18 mouse cellular contexts compared by ENCODE assay signal in the genomic region with DNA sequence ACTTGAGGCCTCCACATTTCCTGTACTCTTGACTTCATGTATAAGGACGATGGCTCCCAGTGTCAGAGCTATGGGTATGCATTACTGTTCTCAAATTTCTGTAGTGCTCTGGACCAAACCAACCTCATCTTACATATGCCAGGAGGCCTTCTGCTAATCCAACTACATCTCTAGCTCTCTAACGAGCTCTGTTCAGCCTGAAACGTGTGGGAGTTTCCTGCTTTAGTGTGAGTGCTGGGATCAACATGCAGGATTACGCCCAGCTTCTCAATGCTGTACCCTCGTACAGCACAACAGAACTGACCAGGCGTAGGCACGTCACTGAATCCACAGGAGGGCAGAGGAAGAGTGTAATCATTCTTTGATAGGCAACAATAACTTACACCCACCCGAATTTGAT. TPM values are rescaled to one million over a fixed set of nuclear protein-coding genes. Genes with fewer than 3 reads are reported as not detected.
"Had no signal": no experiment of that assay in that cellular context is flagged by ENCODE, and none has a peak within 500 bp of the region (broad histone marks: within the 10 kb centered on the region; RNA-seq: fewer than 3 reads in every experiment).

No protein-coding gene starts in this region.

- H3K4me2 ChIP-seq: limb, embryonic 13.5 days; neural tube, embryonic 15.5 days had no signal

- H3K9me3 ChIP-seq: limb, embryonic 13.5 days; midbrain, embryonic 10.5 days; neural tube, embryonic 15.5 days had no signal

- H3K27me3 ChIP-seq: limb, embryonic 13.5 days; neural tube, embryonic 15.5 days had no signal

- H3K9ac ChIP-seq: limb, embryonic 13.5 days; liver, embryonic 14.5 days; neural tube, embryonic 15.5 days had no signal

- DNase-seq: kidney, adult 11 months; kidney, postnatal 25 days; left cerebral cortex, postnatal 4 days; midbrain, embryonic 14.5 days; right cerebral cortex, adult 18-20 months; right cerebral cortex, postnatal 25 days; thymus, postnatal 36 days had no signal

- H3K27ac ChIP-seq: limb, embryonic 13.5 days; liver, embryonic 14.5 days; midbrain, embryonic 10.5 days; neural tube, embryonic 15.5 days had no signal

- H3K4me3 ChIP-seq: limb, embryonic 13.5 days; midbrain, embryonic 10.5 days; myocyte; neural tube, embryonic 15.5 days had no signal

RNA-seq across cellular contexts. Expression of gene Rsc1a1, which starts 1.1 kb away (rescaled TPM):
- total RNA-seq: left cerebral cortex, adult 18-20 months had no signal
- polyA plus RNA-seq: midbrain, embryonic 14.5 days; neural tube, embryonic 11.5 days; neural tube, embryonic 15.5 days; stomach, embryonic 16.5 days; thymus, postnatal 0 days had no signal

RNA-seq across cellular contexts. Expression of gene Agmat, which starts 59.9 kb away (rescaled TPM):
- total RNA-seq: layer of hippocampus, adult 8-10 months; left cerebral cortex, postnatal 4 days; megakaryocyte, adult 5-6 weeks had no signal
- polyA plus RNA-seq: midbrain, embryonic 10.5 days; midbrain, embryonic 14.5 days; neural tube, embryonic 11.5 days; neural tube, embryonic 15.5 days had no signal
